Mouse (Mus musculus) skeletal muscle tissue, adult 2 months (tissue): Measurements from ENCODE around the gene Atl2.

Experiments
- DNase-seq: peaks from one replicate; pipeline ENCODE4 v3.0.0-alpha.2; 2012; ENCODE audit warnings: low read depth, low spot score

Gene Atl2

DNA sequence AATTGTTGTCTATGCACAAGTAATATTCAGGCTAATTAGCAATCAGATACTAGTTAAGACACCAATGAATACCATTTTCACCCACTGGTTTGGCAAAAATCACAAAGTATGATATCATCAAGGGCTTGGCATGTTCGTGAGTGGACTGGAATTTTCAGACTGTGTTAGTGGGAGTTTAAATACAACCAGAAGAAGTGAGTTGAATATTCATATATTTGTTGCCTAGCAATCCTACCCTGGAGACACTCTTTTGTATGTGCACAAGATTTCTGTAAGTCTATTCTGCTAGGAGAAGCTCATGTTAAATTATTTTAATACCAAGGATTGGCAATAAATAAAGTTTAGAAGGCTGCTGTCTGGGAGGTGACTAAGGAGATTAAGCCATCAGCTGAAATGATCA lies 71.5 kb downstream of the Atl2 start:
- no peak for DNase-seq

DNA sequence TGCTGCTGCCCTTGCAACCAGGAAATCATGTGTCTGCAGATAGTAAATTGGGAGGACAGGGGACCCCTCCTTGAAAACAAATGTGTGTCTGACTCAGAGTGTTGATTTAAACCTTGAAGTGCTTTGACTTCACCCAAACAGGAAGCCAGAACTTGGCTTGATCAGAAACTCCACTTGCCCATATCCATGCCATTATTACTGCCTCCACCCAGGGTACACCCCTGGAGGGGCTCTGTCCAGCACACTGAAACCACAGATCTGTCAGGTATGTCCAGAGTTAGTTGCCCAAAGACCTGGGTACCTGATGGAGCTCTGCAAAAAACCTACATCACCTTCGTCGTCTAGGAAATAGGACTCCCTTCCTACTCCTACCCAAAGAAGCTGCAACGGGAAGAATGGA lies 77.0 kb downstream of the Atl2 start:
- no peak for DNase-seq

DNA sequence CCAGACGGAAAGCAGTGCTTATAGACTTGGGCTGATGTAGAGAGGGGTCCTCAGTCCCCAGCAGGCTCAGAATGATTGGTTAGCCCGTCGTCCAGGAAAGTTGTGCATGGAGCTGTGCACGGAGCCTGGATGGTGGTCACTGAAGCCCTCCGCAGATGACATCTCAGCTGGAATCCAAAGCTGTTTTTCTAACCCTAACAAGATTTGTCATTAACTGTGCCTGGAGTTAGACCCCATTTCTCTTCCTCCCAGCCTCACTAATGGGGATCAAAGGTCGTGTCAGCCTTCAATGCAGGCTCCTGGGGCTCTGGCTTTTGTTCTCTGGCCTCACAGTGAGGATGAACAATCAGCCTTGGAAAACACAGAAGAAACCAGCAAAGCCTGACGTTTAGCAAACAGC lies 77.9 kb downstream of the Atl2 start:
- no peak for DNase-seq

DNA sequence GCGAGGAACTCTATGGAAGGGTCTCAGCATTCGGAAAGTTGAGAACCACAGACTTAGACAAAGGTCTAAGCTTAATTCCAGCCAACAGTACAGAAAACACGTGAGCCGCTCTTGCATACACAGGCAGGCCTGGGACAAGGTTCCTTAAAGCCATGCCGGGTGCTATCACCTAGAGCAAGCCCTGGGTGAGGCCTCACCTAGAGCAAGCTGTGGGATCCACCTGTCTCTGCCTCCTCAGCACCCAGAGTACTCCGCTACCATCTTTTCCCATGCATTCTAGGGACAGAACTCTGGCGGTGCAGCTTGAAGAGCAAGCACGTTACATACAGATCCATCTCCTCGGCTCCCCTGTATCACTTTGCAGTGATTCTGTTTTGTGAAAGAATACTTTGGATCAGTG lies 78.4 kb downstream of the Atl2 start:
- DNase-seq: no peak

DNA sequence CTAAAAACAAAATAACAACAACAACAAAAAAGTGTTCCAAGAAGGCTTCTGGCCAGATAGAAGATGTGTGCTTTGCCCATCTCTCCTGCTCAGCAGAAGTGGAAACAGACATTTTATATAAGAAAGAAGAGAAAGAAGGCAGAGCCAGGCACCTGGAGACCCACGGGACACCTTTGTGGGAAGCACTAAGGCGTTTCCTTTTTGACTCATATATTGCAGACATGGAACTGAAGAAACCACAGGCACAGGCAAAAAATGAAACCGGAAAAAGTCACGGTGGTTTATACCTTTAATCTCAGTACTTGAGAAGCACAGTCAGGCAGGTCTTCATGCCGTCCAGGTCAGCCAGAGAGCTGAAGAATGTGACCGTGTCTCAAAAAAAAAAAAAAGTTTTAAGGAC lies 79.0 kb downstream of the Atl2 start:
- no peak for DNase-seq

DNA sequence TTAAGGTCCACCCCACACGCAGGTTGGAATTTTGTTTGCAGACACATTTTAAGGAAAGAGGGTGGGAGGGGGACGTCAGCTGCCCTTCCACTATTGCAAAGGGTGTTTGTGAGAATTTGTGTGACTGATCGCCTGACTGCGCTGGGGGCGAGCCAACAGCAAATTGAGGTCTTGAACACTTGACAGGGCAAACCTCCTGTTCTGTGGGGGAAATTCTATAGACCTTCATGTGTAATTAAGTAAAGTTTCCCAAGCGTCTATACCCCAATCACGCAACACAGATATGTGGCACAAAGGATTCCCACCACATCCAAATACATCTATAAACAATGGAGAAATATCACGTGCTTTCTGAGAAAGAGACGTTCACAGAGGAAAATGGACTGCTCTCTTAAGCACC lies 85.5 kb downstream of the Atl2 start:
- no peak for DNase-seq

DNA sequence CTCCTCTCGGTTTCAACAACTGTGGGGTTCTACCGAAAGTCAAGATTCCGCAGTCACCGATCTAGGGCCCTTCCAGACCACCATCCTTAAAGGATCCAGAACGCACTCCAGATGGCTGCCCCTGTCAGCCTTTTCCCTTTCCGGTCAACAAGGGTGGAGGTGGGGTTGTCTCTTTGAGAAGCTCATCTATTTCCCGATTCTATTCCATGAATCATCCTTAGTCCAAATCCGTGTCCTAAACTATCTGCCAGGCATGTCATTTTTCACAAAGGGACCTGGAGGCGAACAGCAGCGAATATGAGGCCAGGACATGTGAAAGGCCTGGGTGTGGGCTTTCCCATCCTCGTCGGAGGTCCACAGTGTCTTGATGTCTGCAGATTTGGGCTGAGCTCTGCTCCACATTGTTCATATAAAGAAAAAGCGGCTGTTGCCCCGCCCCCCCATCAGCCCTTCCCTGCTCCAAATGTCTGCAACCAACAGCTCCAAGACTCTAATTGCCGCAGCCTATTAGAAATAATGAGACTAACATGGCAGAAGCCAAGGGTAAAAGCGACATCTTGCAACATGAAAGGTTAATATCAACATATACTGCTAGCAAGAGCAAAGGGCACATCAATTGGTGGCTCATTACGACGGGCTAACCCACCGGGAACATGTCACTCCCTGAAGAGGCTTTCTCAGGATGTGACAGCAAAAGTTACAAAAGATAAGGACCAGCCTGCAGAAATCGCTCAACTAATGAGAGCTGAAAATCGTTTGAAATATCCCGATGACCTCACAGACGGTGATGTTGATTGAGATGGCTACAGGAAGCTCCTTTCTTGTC lies 86.2 kb downstream of the Atl2 start:
- no peak for DNase-seq

DNA sequence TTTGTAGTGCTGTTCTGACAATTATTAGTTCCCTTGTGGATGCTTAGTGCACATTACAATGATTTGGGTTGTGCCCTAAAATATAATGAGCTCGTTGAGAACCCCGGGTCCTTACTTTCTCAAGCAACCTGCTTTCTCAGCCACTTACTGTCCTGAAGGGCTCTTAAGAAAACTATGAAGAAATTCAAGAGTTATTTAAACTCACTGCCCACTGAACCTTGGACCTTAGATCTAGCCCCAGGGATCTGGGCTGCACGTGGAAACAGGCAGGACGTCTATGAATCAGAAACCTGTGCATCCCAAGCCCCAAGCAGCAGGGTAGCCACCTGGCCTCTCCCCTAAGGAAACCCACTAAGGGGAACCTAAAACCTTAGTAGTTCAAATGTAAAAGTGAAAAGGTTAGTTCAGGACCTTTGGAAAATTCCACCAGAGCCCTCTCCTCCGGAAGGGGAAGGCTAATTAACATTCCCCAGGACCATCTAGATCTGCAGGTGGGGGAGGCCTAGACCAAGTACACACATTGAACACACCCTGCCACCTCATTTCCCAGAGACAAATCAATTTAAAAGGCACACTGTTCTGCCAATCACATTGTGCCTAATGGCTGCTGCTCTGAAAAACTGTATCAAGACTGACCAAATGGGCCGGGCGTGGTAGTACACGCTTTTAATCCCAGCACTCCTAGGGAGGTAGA lies 88.5 kb downstream of the Atl2 start:
- DNase-seq: no peak

DNA sequence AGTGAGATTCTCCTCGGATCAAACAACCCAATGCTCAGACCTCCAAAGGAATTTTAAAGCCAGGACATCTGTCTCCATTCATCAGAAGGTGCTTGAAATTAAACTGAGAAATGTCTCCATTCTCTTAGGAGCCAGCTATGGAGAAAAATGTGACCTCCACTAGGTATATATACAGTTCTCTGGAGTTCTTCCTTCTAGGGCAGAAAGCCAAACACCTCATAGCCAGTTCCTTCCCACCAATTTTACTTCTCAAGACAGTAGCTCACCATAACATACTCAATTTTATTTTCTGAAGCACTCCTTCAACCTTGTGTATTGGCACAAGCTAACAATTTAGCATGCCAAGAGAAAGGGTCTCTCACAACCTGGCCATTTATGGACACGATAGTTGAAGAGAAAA lies 91.2 kb downstream of the Atl2 start:
- DNase-seq: no peak

DNA sequence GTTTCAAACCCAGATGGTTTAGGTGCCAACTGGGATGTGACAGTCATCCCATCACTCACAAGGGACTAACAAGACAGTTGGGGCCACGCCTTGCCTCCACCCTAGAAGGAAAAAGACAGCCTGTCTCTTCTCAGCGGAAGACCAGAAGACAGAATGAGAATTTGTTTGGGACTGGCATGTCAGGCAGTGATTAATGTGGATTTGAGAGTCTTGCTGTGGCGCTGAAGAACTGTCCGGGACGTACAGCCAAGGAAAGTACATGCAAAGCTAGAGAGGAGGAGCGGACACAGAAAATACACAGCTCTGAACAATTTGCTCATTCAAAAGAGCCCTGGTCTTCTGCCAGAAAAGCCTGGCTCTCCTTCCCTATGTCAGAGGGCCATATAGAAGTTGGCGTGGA lies 93.9 kb downstream of the Atl2 start:
- DNase-seq: no peak

DNA sequence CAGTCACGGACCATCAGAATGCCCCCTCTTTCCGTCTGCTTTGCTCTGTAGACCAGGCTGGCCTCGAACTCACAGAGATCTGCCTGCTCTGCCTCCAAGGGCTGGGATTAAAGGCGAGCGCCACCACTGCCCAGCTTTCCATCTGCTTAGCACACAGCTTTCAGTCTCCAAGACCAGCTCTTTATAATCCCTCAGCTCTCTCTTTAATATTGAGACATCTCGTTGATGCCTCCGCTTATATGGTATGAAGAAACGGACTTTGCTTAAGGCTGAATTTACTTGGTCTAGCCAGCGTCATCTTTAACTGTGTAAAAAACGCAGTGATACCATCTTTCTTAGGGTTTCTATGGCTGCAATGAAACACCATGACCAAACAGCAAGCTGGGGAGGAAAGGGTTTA lies 97.1 kb downstream of the Atl2 start:
- no peak for DNase-seq
